Mouse (Mus musculus) bone marrow macrophage, adult 2 months (primary cell): ENCODE measurements around the gene Rbm24.

ENCODE experiments used
- CTCF ChIP-seq: IDR thresholded peaks from 2 replicates; pipeline ENCODE4 v1.5.1; 2012; ENCODE audit warnings: low read depth, mild to moderate bottlenecking, low read length, moderate library complexity
- POLR2A ChIP-seq: IDR thresholded peaks from 2 replicates; pipeline ENCODE4 v1.6.1; 2012; ENCODE audit warnings: mild to moderate bottlenecking, low read depth, low read length, borderline replicate concordance

- no peak for TF ChIP-seq POLR2A
- TF ChIP-seq CTCF, result no peak
These were observed 1.4 kb downstream of the Rbm24 start for GRCm38 (mm10) chr13:46419648-46420047.
